Mouse (Mus musculus) adrenal gland, postnatal 25 days (tissue): Measurements from ENCODE around the gene Ttc24. TPM values are rescaled to one million over a fixed set of nuclear protein-coding genes. Genes with fewer than 3 reads are reported as not detected.
A peak's percentile ranks its signal among the peaks of the same experiment; 100 is the strongest.

ENCODE experiments used
- DNase-seq: peaks from one replicate; pipeline ENCODE4 v3.0.0; 2021; ENCODE audit warnings: mixed read lengths
- long read RNA-seq: library from polyadenylated mRNA; stranded (forward); transcript quantifications from one replicate; pipeline ENCODE4 v2.0.0, GENCODE M21; 2021
- total RNA-seq: library from RNA; stranded (reverse); gene quantifications from 2 replicates; pipeline ENCODE4 v1.2.3, GENCODE M21; 2021

Gene Ttc24
- not detected in 2 replicates for total RNA-seq
- long read RNA-seq = 0 reads

GRCm38 (mm10) chr3:88078204-88078603 is at the start of gene Ttc24:
Gene Ttc24 (minus strand): TSS chr3:88078304.
- DNase-seq = no peak

- DNase-seq = no peak
Measured at GRCm38 (mm10) chr3:88127636-88128035, 49.5 kb upstream of the Ttc24 start.

DNA sequence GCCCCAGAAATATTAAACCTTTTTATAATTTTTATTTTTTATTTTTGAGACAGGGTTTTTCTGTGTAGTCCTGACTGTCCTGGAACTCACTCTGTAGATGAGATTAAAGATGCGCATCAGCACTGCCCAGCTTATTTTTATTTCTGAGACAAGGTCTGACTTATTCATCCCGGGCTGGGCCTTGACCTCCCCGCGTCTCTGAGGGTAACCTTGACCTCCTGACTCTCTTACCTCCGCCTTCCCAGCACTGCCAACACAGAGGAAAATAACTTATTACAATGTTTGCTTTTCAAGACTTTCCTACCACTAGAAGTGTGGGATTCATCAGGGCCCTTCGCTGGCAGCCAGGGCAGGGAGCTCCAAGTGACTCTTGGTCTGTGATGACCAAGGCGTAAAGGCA is 48.1 kb upstream of the Ttc24 start:
- peak; percentile 40 for DNase-seq

GRCm38 (mm10) chr3:88125195-88125594 is 47.1 kb upstream of the Ttc24 start:
- DNase-seq = no peak

DNA sequence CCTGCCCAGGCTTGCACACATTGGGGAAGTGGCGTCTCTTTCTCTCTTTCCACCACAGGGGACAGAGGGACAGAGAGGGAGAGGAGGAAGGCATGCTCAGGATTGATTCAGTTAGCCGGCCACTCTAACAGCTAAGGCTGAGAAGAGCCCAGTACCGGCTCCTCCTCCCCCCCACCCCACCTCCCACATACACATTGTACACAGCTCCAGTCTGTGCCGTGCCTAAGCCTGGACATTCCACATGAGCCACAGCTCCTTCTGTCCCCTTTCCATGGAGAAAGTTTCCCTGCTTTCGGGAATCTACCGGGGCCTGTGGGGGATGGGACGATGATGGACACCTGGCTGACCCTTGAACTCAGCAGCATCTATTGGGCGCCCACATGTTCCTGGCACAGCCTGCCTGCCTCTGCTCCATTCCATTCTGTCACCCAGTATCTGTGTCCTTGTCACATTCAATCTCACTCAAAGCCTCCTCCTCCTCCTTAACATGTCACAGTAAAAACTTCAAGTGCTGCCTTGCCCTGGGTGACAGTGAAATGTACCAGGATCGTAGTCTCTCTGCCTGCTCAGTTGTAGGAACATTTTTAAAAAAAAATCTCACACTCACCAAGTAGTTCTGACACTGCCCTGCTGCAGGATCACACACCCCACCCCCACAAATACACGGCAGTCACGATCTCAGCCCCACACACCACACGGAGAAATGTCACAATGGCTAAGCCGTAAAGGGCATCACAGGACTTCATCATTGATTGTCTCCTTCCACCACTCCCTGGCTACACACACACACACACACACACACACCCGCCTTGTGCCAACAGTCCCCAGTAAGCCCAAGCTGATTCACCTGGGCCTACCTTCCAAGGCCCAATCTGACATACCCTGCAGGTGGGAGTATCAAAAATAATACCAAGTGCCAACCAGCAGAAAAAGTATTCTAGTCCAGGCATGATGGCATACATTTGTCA is 43.3 kb upstream of the Ttc24 start:
- DNase-seq = no peak

DNA sequence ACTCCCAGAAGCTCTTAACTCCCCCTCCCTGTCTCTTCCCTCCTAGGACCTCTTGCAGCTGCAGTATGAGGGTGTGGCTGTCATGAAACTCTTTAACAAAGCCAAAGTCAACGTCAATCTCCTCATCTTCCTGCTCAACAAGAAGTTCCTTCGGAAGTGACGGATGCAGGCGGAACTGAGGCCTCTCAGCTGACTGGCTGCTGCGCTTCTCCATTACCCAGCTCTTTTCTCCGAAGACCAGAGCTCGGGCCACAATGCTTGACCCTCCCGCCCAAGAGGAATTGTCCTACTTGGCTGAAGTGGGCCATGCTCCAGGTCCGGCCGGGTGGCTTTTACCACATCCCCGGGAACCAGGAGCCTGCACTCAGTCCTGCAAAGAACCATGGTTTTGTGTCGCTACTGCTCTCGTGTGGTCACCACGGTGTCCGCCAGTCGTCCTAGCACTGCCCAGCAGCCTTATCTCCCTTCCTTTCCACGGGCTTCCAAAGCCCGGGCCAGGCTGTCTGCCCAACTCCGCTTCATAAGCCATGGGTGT is 42.1 kb upstream of the Ttc24 start:
- DNase-seq = no peak

GRCm38 (mm10) chr3:88114396-88114795 is 36.3 kb upstream of the Ttc24 start:
- DNase-seq = no peak

- DNase-seq = no peak
Measured at GRCm38 (mm10) chr3:88109126-88109525, 31.0 kb upstream of the Ttc24 start.

GRCm38 (mm10) chr3:88106126-88106525 is 28.0 kb upstream of the Ttc24 start:
- DNase-seq = no peak

GRCm38 (mm10) chr3:88102611-88103010 is 24.5 kb upstream of the Ttc24 start:
- no peak for DNase-seq

GRCm38 (mm10) chr3:88102196-88102595 is 24.1 kb upstream of the Ttc24 start:
- DNase-seq = no peak

- peak; percentile 30 for DNase-seq
Measured at GRCm38 (mm10) chr3:88101736-88102135, 23.6 kb upstream of the Ttc24 start.

DNA sequence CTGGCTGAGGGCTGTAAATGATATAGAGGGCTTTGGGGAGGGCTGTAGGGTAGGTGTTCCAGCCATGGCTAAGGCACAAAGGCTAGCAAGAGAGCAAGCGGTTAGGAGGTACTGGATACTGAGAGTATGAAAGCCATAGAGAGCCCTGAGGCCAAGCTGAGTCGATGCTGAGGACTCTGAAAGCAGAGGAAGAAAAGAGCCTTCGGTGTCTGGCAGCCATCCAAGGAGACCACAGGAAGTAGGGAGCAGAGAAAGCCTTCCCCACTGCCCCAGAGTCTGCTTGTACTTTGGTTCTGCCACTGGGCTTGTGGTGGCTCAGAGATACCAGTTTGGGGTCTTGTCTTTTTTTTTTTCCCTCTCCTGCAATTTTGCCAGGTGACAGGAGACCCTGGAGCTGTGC is 22.1 kb upstream of the Ttc24 start:
- DNase-seq = no peak

DNA sequence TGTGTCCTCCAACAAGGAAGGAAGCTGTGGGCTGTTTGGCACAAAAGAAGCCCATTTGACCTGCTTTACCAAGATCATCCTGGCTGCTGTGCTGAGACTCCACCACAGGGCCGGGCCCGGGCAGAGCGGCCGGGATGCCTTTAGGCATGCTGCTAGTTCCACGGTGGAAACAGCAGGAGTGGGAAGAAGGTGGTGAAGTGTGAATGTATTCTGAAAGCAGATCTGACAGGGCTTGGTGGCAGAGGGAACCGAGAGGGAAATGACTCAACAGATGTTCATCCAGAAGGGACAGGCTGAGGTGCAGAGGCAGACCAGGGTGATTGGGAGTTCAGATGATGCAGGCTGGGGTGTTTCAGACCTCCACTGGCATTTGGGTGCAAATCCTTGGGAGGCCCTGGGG is 19.6 kb upstream of the Ttc24 start:
- no peak for DNase-seq

GRCm38 (mm10) chr3:88094126-88094525 is 16.0 kb upstream of the Ttc24 start:
- DNase-seq = no peak

- DNase-seq = no peak
Measured at GRCm38 (mm10) chr3:88090616-88091015, 12.5 kb upstream of the Ttc24 start.

GRCm38 (mm10) chr3:88090106-88090505 is 12.0 kb upstream of the Ttc24 start:
- DNase-seq = no peak

DNA sequence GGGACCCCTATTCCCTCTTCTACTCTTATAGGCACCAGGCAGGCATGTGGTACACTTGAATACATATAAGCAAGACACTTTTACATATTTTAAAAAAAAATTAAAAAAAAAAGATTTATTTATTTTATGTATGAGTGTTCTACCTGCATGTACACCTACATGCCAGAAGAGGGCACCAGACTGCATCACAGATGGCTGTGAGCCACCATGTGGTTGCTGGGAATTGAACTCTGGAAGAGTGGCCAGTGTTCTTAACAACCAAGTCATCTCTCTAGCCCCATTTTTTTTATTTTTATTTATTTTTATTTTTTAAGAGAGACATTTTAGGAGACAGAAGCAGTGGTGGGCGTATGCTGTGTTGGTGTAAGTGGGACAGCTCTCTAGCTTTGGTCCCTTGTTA is 9.6 kb upstream of the Ttc24 start:
- peak; percentile 26 for DNase-seq

GRCm38 (mm10) chr3:88085459-88085858 is 7.4 kb upstream of the Ttc24 start:
- no peak for DNase-seq

DNA sequence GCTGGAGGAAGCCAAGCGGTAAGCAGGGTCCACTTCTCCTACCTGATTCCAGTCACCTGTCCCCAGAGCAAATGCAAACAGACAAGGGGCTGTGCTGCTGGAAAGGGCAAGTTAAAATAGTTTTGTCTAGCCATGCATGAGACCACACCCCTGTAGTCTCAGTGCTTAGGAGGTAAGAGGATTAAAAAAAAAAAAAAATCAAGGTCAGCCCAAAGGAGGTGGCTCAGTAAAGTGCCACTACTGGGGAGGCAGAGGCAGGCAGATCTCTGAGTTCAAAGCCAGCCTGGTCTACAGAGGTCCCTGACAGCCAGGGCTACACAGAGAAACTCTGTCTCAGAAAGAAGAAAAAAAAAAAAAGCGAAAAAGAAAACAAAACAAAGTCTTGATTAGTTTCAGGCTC is 5.9 kb upstream of the Ttc24 start:
- DNase-seq = no peak

DNA sequence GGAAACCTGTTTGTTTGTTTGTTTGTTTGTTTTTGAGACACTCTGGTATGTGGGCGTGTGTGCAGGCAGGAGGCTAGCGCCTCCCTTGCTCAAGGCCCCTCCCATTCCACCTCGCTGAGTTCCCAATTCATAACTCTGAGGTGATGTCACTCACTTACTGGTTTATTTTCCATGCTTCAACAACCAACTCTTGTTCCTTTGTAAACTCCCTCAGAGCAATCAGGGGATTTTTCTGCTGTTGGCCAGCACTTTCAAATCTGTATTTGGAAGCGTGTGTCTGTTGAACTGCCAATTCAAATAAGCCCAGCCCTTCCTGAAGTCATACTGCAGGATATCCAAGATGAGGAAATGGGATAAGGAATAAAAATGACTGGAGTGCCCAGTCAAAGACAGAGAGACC is 4.6 kb upstream of the Ttc24 start:
- no peak for DNase-seq

DNA sequence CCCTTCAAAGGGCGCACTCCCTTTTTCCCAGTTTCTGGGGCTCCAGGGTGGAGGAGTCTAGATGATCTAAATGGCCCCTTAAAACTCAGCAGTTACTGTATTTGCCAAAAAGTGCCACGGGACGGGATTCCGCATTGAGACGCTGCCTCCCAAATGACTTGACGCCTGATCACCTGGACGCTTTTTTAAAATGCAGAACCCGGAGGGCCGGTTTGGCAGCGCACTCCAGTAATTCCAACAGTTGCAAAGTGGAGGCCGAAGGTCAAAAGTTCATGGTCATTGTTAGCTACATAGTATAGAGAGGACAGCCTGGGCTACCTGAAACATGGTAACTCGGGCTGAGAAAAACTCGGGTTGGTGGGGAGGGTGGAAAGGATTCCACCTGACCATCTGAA is 4.1 kb upstream of the Ttc24 start:
- DNase-seq = no peak

GRCm38 (mm10) chr3:88081345-88082223 is 3.5 kb upstream of the Ttc24 start, which contains the start of gene Iqgap3:
Gene Iqgap3 (plus strand): TSS chr3:88081971.
- DNase-seq = peak; percentile 90
